Mouse (Mus musculus) hindbrain, embryonic 15.5 days (tissue): Measurements from ENCODE around the gene Dennd4a. TPM values are rescaled to one million over a fixed set of nuclear protein-coding genes. Genes with fewer than 3 reads are reported as not detected.

Experiments used
- ATAC-seq: fragments of 200-750 bp; cut with Nextera tagmentation; 2 replicates; pipeline ENCODE4 v1.8.0; 2017; ENCODE audit warnings: low read depth, moderate number of reproducible peaks, moderate TSS enrichment; ENCODE audit not compliant: low FRiP score
- H3K27ac ChIP-seq: fragments of 300-500 bp; sonication (generic); replicated peaks from 2 replicates; pipeline ENCODE4 v1.5.1; 2015; ENCODE audit warnings: mild to moderate bottlenecking, inconsistent platforms
- H3K27me3 ChIP-seq: fragments of 300-500 bp; sonication (generic); 2 replicates; pipeline ENCODE4 v1.6.1; 2015; ENCODE audit warnings: control low read depth, inconsistent platforms
- H3K36me3 ChIP-seq: fragments of 300-500 bp; sonication (generic); 2 replicates; pipeline ENCODE4 v1.6.1; 2015; ENCODE audit warnings: control low read depth, inconsistent platforms
- H3K4me1 ChIP-seq: fragments of 300-500 bp; sonication (generic); replicated peaks from 2 replicates; pipeline ENCODE4 v1.6.1; 2015; ENCODE audit warnings: control low read depth, inconsistent platforms
- H3K4me2 ChIP-seq: fragments of 300-500 bp; sonication (generic); 2 replicates; pipeline ENCODE4 v1.6.1; 2015; ENCODE audit warnings: moderate library complexity, mild to moderate bottlenecking, inconsistent platforms
- H3K4me3 ChIP-seq: fragments of 300-500 bp; sonication (generic); 2 replicates; pipeline ENCODE4 v1.5.1; 2015; ENCODE audit warnings: mild to moderate bottlenecking, inconsistent platforms
- H3K9ac ChIP-seq: fragments of 300-500 bp; sonication (generic); 2 replicates; pipeline ENCODE4 v1.6.1; 2015; ENCODE audit warnings: inconsistent platforms
- H3K9me3 ChIP-seq: fragments of 300-500 bp; sonication (generic); 2 replicates; pipeline ENCODE4 v1.6.1; 2016; ENCODE audit warnings: control low read depth, inconsistent platforms
- WGBS: fragments of 180-500 bp; shearing (Covaris S2); methylation state at CpG from one replicate; pipeline ENCODE4 v1.1.7; 2015; 5-methylcytosine and 5-hydroxymethylcytosine counted together
- polyA plus RNA-seq: library from polyadenylated mRNA; unstranded; fragments of >200 nt; fragmentation: Nextera tagmentation; extraction: Ambion mirVana; gene quantifications from 2 replicates; pipeline ENCODE4 v1.2.1, GENCODE M21; 2015

The Dennd4a gene
- polyA plus RNA-seq, 1 experiment from 2014 or later, result 10.9 TPM

- Histone ChIP-seq H3K27ac (no peak overlapping the region), H3K4me3 (no peak overlapping the region), H3K27me3 (no peaks in the 10 kb centered on the region), H3K4me2 (no peak overlapping the region), H3K9ac (no peak overlapping the region), H3K9me3 (no peaks in the 10 kb centered on the region), H3K36me3 (no peaks in the 10 kb centered on the region), H3K4me1 (no peaks in the 10 kb centered on the region)
- WGBS, result 75% methylated on average over 6 of the region's 6 CpGs
- no peak for ATAC-seq
These were observed 19.0 kb downstream of the Dennd4a start for GRCm38 (mm10) chr9:64830092-64830618.

DNA sequence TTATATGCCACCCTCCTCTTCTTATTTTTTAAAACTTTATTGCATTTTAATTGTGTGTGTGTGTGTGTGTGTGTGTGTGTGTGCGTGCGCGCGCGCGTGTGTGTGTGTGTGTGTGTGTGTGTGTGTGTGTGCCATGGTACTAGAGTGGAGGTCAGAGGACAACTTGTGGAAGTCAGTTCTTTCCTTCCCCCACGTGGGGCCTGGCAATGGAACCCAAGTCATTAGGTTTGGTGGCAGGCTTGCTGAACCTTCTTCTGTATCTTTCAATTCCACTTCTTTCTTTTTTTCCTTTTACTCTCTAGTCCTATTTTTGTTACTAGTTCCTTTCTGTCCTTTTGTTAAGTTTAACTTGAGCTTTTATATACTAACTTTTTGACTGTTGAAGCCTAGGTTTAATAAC lies 19.5 kb downstream of the Dennd4a start:
- Histone ChIP-seq H3K9me3 (no peaks in the 10 kb centered on the region), H3K27me3 (no peaks in the 10 kb centered on the region), H3K4me2 (no peak overlapping the region), H3K36me3 (0 out of 2 replicates have a peak, but pooled peaks cover 3% of the 10 kb centered on the region), H3K4me1 (no peaks in the 10 kb centered on the region), H3K4me3 (no peak overlapping the region), H3K9ac (no peak overlapping the region), H3K27ac (no peak overlapping the region)
- no peak for ATAC-seq
- 94% methylated on average over 7 of the region's 7 CpGs for WGBS

GRCm38 (mm10) chr9:64831760-64832159 lies 20.6 kb downstream of the Dennd4a start:
- H3K27ac ChIP-seq, result no peak overlapping the region
- H3K4me2 ChIP-seq, result no peak overlapping the region
- H3K4me3 ChIP-seq, result no peak overlapping the region
- H3K36me3 ChIP-seq, result peaks cover 9% of the 10 kb centered on the region; the same call in 1 of the 2 replicates
- H3K9ac ChIP-seq, result no peak overlapping the region
- 93% methylated on average over 2 of the region's 2 CpGs for WGBS
- no peaks in the 10 kb centered on the region for H3K27me3 ChIP-seq
- no peaks in the 10 kb centered on the region for H3K4me1 ChIP-seq
- no peaks in the 10 kb centered on the region for H3K9me3 ChIP-seq
- ATAC-seq, result no peak

DNA sequence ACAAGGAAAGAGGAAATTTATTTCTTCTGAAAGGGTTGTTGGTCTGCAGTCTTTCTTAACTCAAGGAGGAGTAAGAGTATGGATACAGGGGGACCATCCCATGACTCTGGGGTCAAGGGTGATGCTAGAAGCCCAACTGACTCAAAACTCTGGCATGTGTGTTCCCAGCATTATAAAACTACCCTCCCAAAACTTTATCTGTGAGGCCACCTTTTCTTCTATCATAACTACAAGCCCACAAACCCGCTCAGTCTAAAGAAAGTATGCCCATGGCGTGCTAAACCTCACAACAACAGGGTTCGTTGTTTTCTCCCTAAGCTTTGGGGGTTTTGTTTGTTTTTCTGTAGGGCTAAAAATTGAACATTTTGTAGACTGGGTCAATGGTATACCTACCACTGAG lies 23.3 kb downstream of the Dennd4a start:
- no peak overlapping the region for H3K9ac ChIP-seq
- H3K9me3 ChIP-seq, result no peaks in the 10 kb centered on the region
- H3K27ac ChIP-seq, result no peak overlapping the region
- 89% methylated on average over 3 of the region's 3 CpGs for WGBS
- no peak overlapping the region for H3K4me3 ChIP-seq
- H3K36me3 ChIP-seq, result peaks cover 9% of the 10 kb centered on the region; the same call in 1 of the 2 replicates
- no peak for ATAC-seq
- no peak overlapping the region for H3K4me2 ChIP-seq
- H3K4me1 ChIP-seq, result no peaks in the 10 kb centered on the region
- no peaks in the 10 kb centered on the region for H3K27me3 ChIP-seq

DNA sequence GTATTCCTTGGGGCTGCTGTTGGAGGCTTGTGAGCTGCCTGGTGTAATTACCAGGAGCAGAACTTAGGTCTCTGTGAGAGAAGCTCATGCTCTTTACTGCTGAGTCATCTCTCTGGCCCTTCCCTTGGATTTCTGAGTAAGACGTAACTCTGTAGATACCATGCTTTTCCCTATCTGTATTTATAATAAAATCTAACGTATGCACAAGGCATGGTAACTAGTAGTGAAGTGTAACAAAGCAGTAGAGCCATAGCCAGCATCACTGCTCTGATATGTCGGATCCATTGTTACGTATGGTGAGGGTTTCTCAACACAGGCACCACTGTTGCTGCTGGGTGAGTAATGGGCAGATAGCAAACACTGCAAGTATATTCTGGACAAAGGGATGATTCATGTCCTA lies 34.2 kb downstream of the Dennd4a start:
- Histone ChIP-seq H3K27ac (no peak overlapping the region), H3K4me2 (no peak overlapping the region), H3K27me3 (no peaks in the 10 kb centered on the region), H3K9me3 (no peaks in the 10 kb centered on the region), H3K4me1 (no peaks in the 10 kb centered on the region), H3K36me3 (peaks cover 25% of the 10 kb centered on the region), H3K9ac (no peak overlapping the region), H3K4me3 (no peak overlapping the region)
- 88% methylated on average over 4 of the region's 4 CpGs for WGBS
- no peak for ATAC-seq

GRCm38 (mm10) chr9:64849548-64849947 lies 38.4 kb downstream of the Dennd4a start:
- H3K4me1 ChIP-seq, result no peaks in the 10 kb centered on the region
- 79% methylated on average over 1 of the region's 1 CpGs for WGBS
- no peak for ATAC-seq

DNA sequence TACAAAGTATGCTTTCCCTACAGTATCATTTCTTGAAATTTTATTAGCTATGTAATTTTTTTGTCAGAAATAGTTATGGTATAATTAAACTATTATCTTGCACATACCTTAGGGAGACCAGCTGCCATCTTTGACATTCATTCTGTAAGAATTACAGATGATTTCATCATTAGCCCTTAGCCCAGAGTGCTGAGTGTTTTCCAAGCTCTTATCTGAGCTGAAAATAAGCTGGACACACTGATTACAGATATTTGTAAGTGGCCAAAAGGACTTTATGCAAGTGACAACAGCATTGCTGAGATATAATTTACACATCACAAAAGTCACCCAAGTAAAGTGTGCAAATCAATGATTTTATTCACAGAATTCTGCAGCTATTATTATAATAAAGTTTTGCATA lies 48.9 kb downstream of the Dennd4a start:
- Histone ChIP-seq H3K4me3 (no peak overlapping the region), H3K9me3 (0 out of 2 replicates have a peak, but pooled peaks cover 3% of the 10 kb centered on the region), H3K9ac (no peak overlapping the region), H3K36me3 (peaks cover 23% of the 10 kb centered on the region), H3K27ac (no peak overlapping the region), H3K4me2 (no peak overlapping the region), H3K4me1 (no peaks in the 10 kb centered on the region), H3K27me3 (no peaks in the 10 kb centered on the region)
- ATAC-seq, result no peak

More at GRCm38 (mm10) chr9:64849548-64849947, 38.4 kb downstream of the Dennd4a start:
- Histone ChIP-seq H3K27ac (no peak overlapping the region), H3K9me3 (no peaks in the 10 kb centered on the region), H3K9ac (no peak overlapping the region), H3K27me3 (no peaks in the 10 kb centered on the region), H3K4me3 (no peak overlapping the region), H3K4me2 (no peak overlapping the region), H3K36me3 (peaks cover 20% of the 10 kb centered on the region)

DNA sequence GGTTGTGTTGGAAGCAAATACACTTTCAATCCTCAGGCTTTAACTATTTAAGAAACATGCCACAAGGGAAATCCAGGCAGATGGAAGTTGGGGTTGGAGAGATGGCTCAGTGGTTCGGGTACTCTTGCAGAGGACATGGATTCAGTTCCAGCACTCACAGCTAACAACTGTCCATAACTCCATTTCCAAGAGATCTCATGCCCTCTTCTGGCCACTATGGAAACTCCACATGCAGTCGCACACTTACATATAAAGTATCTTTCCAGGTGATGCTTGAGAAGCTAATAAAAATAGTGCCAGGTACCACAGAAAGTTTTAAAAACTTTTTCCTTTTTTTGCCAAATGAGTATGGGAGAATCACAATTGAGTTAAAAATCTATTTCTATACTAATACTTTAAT lies 51.5 kb downstream of the Dennd4a start:
- WGBS, result 83% methylated on average over 2 of the region's 2 CpGs

DNA sequence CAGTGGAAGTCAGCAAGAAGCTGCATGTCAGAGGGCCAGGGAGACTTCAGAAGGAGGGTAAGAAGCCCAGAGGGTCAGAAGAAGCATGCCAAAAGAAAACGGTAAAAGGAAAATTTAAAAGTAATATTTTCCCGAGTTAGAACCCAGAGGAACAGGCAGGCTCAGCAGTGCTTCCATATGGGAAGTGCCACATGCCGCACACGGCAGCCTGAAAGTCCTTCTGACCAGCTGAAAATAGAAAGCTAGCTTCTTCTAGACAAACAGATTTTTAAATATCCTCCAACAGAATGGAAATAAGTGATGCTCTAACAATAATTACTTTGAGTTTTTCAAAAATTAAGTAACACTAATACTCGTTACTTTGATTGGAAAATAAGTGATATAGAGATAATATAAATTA lies 74.9 kb downstream of the Dennd4a start:
- no peak for ATAC-seq
- WGBS, result 83% methylated on average over 5 of the region's 5 CpGs
- Histone ChIP-seq H3K27me3 (no peaks in the 10 kb centered on the region), H3K27ac (no peak overlapping the region), H3K4me3 (no peak overlapping the region), H3K4me1 (no peaks in the 10 kb centered on the region), H3K9me3 (no peaks in the 10 kb centered on the region), H3K9ac (no peak overlapping the region), H3K36me3 (peaks cover 14% of the 10 kb centered on the region), H3K4me2 (no peak overlapping the region)

More for the DNA sequence above, 51.5 kb downstream of the Dennd4a start:
- no peaks in the 10 kb centered on the region for H3K4me1 ChIP-seq
- H3K4me2 ChIP-seq, result no peak overlapping the region
- no peak for ATAC-seq
- no peaks in the 10 kb centered on the region for H3K27me3 ChIP-seq
- no peak overlapping the region for H3K27ac ChIP-seq
- no peak overlapping the region for H3K4me3 ChIP-seq
- no peak overlapping the region for H3K9ac ChIP-seq
- H3K9me3 ChIP-seq, result 0 out of 2 replicates have a peak, but pooled peaks cover 3% of the 10 kb centered on the region
- H3K36me3 ChIP-seq, result peaks cover 33% of the 10 kb centered on the region

GRCm38 (mm10) chr9:64896605-64897004 lies 85.5 kb downstream of the Dennd4a start:
- H3K4me3 ChIP-seq, result no peak overlapping the region
- 87% methylated on average over 10 of the region's 10 CpGs for WGBS
- no peaks in the 10 kb centered on the region for H3K27me3 ChIP-seq
- no peak for ATAC-seq
- no peak overlapping the region for H3K9ac ChIP-seq
- H3K27ac ChIP-seq, result no peak overlapping the region
- H3K36me3 ChIP-seq, result peaks cover 47% of the 10 kb centered on the region
- H3K4me2 ChIP-seq, result no peak overlapping the region
- no peaks in the 10 kb centered on the region for H3K9me3 ChIP-seq
- no peaks in the 10 kb centered on the region for H3K4me1 ChIP-seq

DNA sequence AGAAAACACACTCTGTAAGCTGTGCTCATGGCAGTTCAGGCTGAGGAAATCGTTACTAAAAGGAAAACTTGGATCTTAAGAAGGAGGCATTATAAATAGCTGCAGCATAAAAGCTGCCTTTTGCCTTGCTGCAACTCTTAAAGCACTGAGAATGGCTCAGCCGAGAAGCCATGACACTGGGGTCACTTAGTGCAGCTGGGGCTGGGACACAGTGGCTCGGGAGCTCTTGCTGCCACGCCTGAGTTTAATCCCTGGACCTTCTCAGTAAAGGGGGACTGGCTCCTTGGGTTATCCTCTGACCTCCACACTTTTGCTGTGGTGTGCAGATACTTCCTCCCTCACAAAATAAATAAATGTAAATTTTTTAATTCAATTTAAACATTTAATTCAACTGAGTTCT lies 91.7 kb downstream of the Dennd4a start:
- Histone ChIP-seq H3K4me1 (no peaks in the 10 kb centered on the region), H3K36me3 (peaks cover 49% of the 10 kb centered on the region), H3K9ac (no peak overlapping the region), H3K27me3 (no peaks in the 10 kb centered on the region), H3K4me3 (no peak overlapping the region), H3K9me3 (no peaks in the 10 kb centered on the region), H3K4me2 (no peak overlapping the region), H3K27ac (no peak overlapping the region)
- WGBS, result 53% methylated on average over 4 of the region's 4 CpGs
- no peak for ATAC-seq

DNA sequence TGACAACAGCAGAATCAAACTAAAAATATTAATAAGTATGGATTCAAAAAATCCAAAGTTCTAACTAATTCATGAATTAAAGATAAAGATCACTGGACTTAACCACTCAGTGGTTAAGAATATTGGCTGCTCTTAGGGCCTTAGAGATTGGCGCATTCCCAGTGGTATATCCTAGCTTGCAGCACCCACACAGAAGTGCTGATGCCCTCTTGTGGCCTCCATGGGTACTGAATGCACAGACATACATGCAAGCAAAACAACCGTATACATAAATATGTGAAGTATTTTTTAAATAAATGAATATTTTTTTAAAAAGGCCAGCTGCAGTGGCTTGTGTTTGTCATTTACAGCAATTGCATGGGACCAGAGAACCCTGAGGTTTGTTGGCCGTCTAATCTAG lies 92.2 kb downstream of the Dennd4a start:
- ATAC-seq, result no peak
- Histone ChIP-seq H3K4me2 (no peak overlapping the region), H3K4me3 (no peak overlapping the region), H3K4me1 (no peaks in the 10 kb centered on the region), H3K9ac (no peak overlapping the region), H3K36me3 (peaks cover 44% of the 10 kb centered on the region), H3K27ac (no peak overlapping the region), H3K9me3 (no peaks in the 10 kb centered on the region), H3K27me3 (no peaks in the 10 kb centered on the region)
- 65% methylated on average over 3 of the region's 3 CpGs for WGBS
